Mouse (Mus musculus) heart, adult 2 months (tissue): ENCODE results near the gene Olfr186. TPM values are rescaled to one million over a fixed set of nuclear protein-coding genes. Genes with fewer than 3 reads are reported as not detected.
"Not testable (repeated sequence)": the region's sequence is repeated elsewhere in the genome, so short reads cannot be mapped to it uniquely, and the experiment has no call there.

ENCODE experiments used
- DNase-seq, 2 experiments: peaks; one replicate each; pipeline ENCODE4 v3.0.0; 2021
- H3K27ac ChIP-seq: fragments of 200-600 bp; 2 replicates; pipeline ENCODE4 v1.8.1; 2022
- H3K27me3 ChIP-seq: fragments of 200-500 bp; 2 replicates; pipeline ENCODE4 v1.6.1; 2012; ENCODE audit warnings: mild to moderate bottlenecking, low read length, inconsistent platforms, mixed read lengths; ENCODE audit not compliant: control insufficient read depth, insufficient read depth
- H3K36me3 ChIP-seq: fragments of 200-500 bp; 2 replicates; pipeline ENCODE4 v1.6.1; 2012; ENCODE audit warnings: low read length, inconsistent platforms; ENCODE audit not compliant: control insufficient read depth, insufficient read depth
- H3K4me1 ChIP-seq: fragments of 200-500 bp; 2 replicates; pipeline ENCODE4 v1.6.1; 2011; ENCODE audit warnings: low read length; ENCODE audit not compliant: control insufficient read depth, insufficient read depth
- H3K4me3 ChIP-seq: fragments of 200-600 bp; 2 replicates; pipeline ENCODE4 v1.8.1; 2022
- H3K79me2 ChIP-seq: fragments of 200-500 bp; replicated peaks from 2 replicates; pipeline ENCODE4 v1.6.1; 2012; ENCODE audit warnings: mild to moderate bottlenecking, inconsistent platforms, low read length, moderate library complexity, mixed read lengths; ENCODE audit not compliant: control insufficient read depth, insufficient read depth
- H3K9ac ChIP-seq: fragments of 200-500 bp; 2 replicates; pipeline ENCODE4 v1.6.1; 2012; ENCODE audit warnings: low read depth, mild to moderate bottlenecking, control low read depth, inconsistent platforms, low read length, mixed read lengths
- CTCF ChIP-seq: fragments of 200-600 bp; IDR thresholded peaks from 2 replicates; pipeline ENCODE4 v1.8.1; 2022; ENCODE audit warnings: antibody characterized with exemption, mild to moderate bottlenecking, moderate library complexity
- EP300 ChIP-seq: fragments of 200-500 bp; IDR thresholded peaks from 2 replicates; pipeline ENCODE4 v1.6.1; 2011; ENCODE audit warnings: low read depth, low read length, control low read depth; ENCODE audit not compliant: insufficient read depth
- POLR2A ChIP-seq: fragments of 200-500 bp; IDR thresholded peaks from 2 replicates; pipeline ENCODE4 v1.6.1; 2011; ENCODE audit warnings: mild to moderate bottlenecking, low read depth, low read length, control low read depth; ENCODE audit not compliant: insufficient read depth
- WGBS: fragments of 180-500 bp; shearing (Covaris S2); methylation state at CpG from one replicate; pipeline ENCODE4 v1.1.7; 2018; 5-methylcytosine and 5-hydroxymethylcytosine counted together
- intact Hi-C: fragments of 180-260 bp; cut with DNase I; formaldehyde crosslinking; loops from one replicate; pipeline ENCODE4 v1.15.1; 2025
- long read RNA-seq: library from polyadenylated mRNA; stranded (forward); transcript quantifications from one replicate; pipeline ENCODE4 v2.0.0, GENCODE M21; 2021
- polyA plus RNA-seq: library from polyadenylated mRNA; depleted of rRNA; stranded (reverse); fragments of >200 nt; gene quantifications from 2 replicates; pipeline ENCODE4 v1.2.3, GENCODE M21; 2012; rRNA removed
- total RNA-seq, 2 experiments: library from RNA; stranded (reverse); gene quantifications; 2 replicates each; pipeline ENCODE4 v1.2.3; 2021

The Olfr186 gene
- total RNA-seq (not detected), polyA plus RNA-seq (not detected in 2 replicates)
- long read RNA-seq = 0 reads

DNA sequence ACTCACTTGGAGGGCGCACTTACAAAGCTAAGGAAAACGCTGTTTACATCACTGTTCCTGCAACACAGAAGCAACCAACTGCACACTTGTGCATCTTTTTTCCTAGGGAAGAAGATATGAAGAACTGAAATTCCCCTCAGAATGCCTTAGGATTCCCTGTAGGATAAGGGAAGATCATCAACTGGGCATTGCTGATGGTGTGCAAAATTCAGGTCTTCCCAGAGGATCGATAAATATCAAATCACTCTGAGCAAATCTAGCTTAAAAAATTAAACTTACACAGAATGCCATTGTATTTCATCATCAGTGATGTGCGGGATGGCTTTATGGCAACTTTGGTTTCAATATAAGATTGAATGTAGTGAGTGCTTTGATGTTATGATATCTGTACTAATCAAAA lies at the start of gene Olfr186:
Gene Olfr186 (minus strand): TSS at position 101 of the 400 bp plus-strand sequence.
- TF ChIP-seq POLR2A (no peak), EP300 (no peak), CTCF (no peak)
- H3K27me3 ChIP-seq = no peaks in the 10 kb centered on the region
- H3K36me3 ChIP-seq = no peaks in the 10 kb centered on the region
- no peak for DNase-seq
- intact Hi-C loops = no loop called here
- no peak within 1 kb of the TSS for H3K27ac ChIP-seq
- no peak within 1 kb of the TSS for H3K4me3 ChIP-seq
- no peaks in the 10 kb centered on the region for H3K79me2 ChIP-seq
- 87% methylated on average over 4 of the region's 4 CpGs for WGBS
- H3K9ac ChIP-seq = no peak within 1 kb of the TSS
- no peaks in the 10 kb centered on the region for H3K4me1 ChIP-seq

GRCm38 (mm10) chr16:59077905-59078304 lies 47.8 kb upstream of the Olfr186 start, which contains the start of gene Olfr190:
Gene Olfr190 (minus strand): TSS chr16:59078005.
- WGBS = 79% methylated on average over 5 of the region's 5 CpGs
- no peaks in the 10 kb centered on the region for H3K36me3 ChIP-seq
- TF ChIP-seq EP300 = no peak
- no peak for TF ChIP-seq POLR2A
- no peak for TF ChIP-seq CTCF
- intact Hi-C loops = no loop called here
- no peak within 1 kb of the TSS for H3K27ac ChIP-seq
- no peak within 1 kb of the TSS for H3K9ac ChIP-seq
- H3K27me3 ChIP-seq = no peaks in the 10 kb centered on the region
- DNase-seq = no peak
- no peaks in the 10 kb centered on the region for H3K4me1 ChIP-seq
- no peak within 1 kb of the TSS for H3K4me3 ChIP-seq
- H3K79me2 ChIP-seq = no peaks in the 10 kb centered on the region

DNA sequence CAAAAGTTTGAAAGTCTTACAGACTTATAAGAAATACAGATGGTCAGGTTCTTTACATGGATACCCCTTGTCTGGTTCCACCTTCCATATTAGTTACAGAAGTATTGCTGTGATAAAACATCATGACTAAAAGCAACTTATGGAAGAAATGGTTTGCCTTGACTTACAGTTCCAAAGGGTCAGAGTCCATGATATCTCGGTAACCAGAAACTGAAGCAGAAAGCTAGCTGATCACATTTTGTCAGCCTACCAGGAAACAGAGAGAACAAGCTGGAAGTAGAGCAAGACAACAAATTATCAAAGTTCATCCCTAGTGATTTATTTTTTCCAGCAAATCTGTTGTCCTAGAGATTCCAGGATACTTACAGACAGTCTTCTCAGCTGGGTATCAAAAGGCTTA lies 43.4 kb upstream of the Olfr186 start:
- Histone ChIP-seq H3K9ac (no peak overlapping the region), H3K4me3 (no peak overlapping the region), H3K36me3 (no peaks in the 10 kb centered on the region), H3K79me2 (no peaks in the 10 kb centered on the region), H3K4me1 (no peaks in the 10 kb centered on the region), H3K27me3 (no peaks in the 10 kb centered on the region), H3K27ac (no peak overlapping the region)
- DNase-seq = no peak
- no peak for TF ChIP-seq CTCF
- no peak for TF ChIP-seq POLR2A
- TF ChIP-seq EP300 = no peak
- WGBS = 73% methylated on average over 1 of the region's 1 CpGs
- intact Hi-C loops = no loop called here

DNA sequence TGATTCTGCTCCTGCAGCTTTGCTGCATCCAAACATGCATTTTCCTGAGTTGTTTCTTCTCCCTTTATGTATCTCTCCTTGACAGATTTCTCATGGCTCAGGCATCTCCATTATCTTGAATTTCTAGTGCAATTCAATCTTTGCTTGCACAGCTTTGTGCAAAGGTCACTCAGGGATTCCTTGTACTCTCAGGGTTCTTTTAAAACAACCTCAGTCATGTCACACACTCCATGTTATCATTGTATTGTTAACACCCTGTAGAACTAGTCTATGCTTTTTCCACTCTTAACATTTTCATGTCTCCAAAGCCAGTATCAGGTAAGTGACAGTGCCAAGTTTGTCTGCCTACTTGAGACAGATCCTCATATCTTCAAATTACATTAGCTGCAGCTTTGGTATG lies 41.7 kb upstream of the Olfr186 start:
- intact Hi-C loops = no loop called here
- no peak overlapping the region for H3K9ac ChIP-seq

GRCm38 (mm10) chr16:59062411-59062810 lies 32.3 kb upstream of the Olfr186 start:
- H3K27me3 ChIP-seq, intact Hi-C loops, H3K79me2 ChIP-seq, H3K9ac ChIP-seq, H3K4me3 ChIP-seq, H3K27ac ChIP-seq, H3K4me1 ChIP-seq, DNase-seq, H3K36me3 ChIP-seq: not testable (repeated sequence)
- 25% methylated on average over 3 of the region's 3 CpGs for WGBS

More for the DNA sequence above, 41.7 kb upstream of the Olfr186 start:
- no peak overlapping the region for H3K27ac ChIP-seq
- no peak for DNase-seq
- no peaks in the 10 kb centered on the region for H3K79me2 ChIP-seq
- no peaks in the 10 kb centered on the region for H3K27me3 ChIP-seq
- no peaks in the 10 kb centered on the region for H3K4me1 ChIP-seq
- TF ChIP-seq CTCF (no peak), EP300 (no peak), POLR2A (no peak)
- no peak overlapping the region for H3K4me3 ChIP-seq
- no peaks in the 10 kb centered on the region for H3K36me3 ChIP-seq

DNA sequence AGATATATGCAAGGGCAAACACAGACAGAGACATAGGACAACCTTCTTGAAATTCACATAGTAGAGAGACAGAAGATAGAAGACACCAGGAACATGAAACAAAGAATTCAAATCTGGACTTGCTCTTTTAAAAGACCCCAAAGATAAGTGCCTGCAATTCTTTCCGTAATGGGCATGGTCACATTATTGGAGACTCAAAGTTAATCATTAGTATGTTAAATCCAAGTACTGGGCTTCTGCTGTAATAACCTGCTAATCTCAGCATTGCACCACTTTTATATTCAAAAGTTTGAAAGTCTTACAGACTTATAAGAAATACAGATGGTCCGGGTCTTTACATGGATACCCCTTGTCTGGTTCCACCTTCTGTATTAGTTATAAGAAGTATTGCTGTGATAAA lies 19.2 kb upstream of the Olfr186 start:
- intact Hi-C loops, H3K4me1 ChIP-seq, H3K79me2 ChIP-seq, H3K4me3 ChIP-seq, DNase-seq, H3K36me3 ChIP-seq, H3K27me3 ChIP-seq, H3K27ac ChIP-seq, H3K9ac ChIP-seq: not testable (repeated sequence)
- 93% methylated on average over 2 of the region's 2 CpGs for WGBS

- TF ChIP-seq CTCF = no peak
- TF ChIP-seq EP300 = no peak
- TF ChIP-seq POLR2A = no peak
- intact Hi-C loops = no loop called here
- no peak overlapping the region for H3K9ac ChIP-seq
- H3K27ac ChIP-seq = no peak overlapping the region
- no peaks in the 10 kb centered on the region for H3K36me3 ChIP-seq
- WGBS = 67% methylated on average over 1 of the region's 1 CpGs
- H3K4me1 ChIP-seq = no peaks in the 10 kb centered on the region
- no peaks in the 10 kb centered on the region for H3K79me2 ChIP-seq
- DNase-seq = no peak
- H3K4me3 ChIP-seq = no peak overlapping the region
- no peaks in the 10 kb centered on the region for H3K27me3 ChIP-seq
These were observed 18.8 kb upstream of the Olfr186 start for GRCm38 (mm10) chr16:59048860-59049259.
